Mouse (Mus musculus) kidney, embryonic 14.5 days (tissue): ENCODE measurements at regions not wholly inside any gene's neighbourhood (a gene's known extent, or its start where the extent isn't known, plus 50 kb on each side); places are given as distances from the start of the nearest gene placed in this dataset.

Experiments
- ATAC-seq: fragments of 200-750 bp; cut with Nextera tagmentation; 2 replicates; pipeline ENCODE4 v1.8.0; 2017; ENCODE audit warnings: moderate number of reproducible peaks, mild to moderate bottlenecking, moderate TSS enrichment, moderate library complexity; ENCODE audit not compliant: low FRiP score, low TSS enrichment
- H3K27ac ChIP-seq: fragments of 300-500 bp; sonication (generic); 2 replicates; pipeline ENCODE4 v1.5.1; 2014; ENCODE audit warnings: low read depth, mild to moderate bottlenecking, low read length, moderate library complexity, mixed read lengths
- H3K27me3 ChIP-seq: fragments of 300-500 bp; sonication (generic); 2 replicates; pipeline ENCODE4 v1.6.1; 2014; ENCODE audit warnings: mild to moderate bottlenecking, low read length; ENCODE audit not compliant: control insufficient read depth, insufficient read depth
- H3K36me3 ChIP-seq: fragments of 300-500 bp; sonication (generic); 2 replicates; pipeline ENCODE4 v1.6.1; 2014; ENCODE audit warnings: low read length, mixed read lengths; ENCODE audit not compliant: control insufficient read depth, insufficient read depth
- H3K4me1 ChIP-seq: fragments of 300-500 bp; sonication (generic); 2 replicates; pipeline ENCODE4 v1.6.1; 2014; ENCODE audit warnings: low read length, mixed read lengths; ENCODE audit not compliant: control insufficient read depth, insufficient read depth
- H3K4me2 ChIP-seq: fragments of 300-500 bp; sonication (generic); replicated peaks from 2 replicates; pipeline ENCODE4 v1.6.1; 2014; ENCODE audit warnings: low read depth, mild to moderate bottlenecking, low read length
- H3K4me3 ChIP-seq: fragments of 300-500 bp; sonication (generic); 2 replicates; pipeline ENCODE4 v1.5.1; 2014; ENCODE audit warnings: mild to moderate bottlenecking, low read length
- H3K9ac ChIP-seq: fragments of 300-500 bp; sonication (generic); 2 replicates; pipeline ENCODE4 v1.6.1; 2014; ENCODE audit warnings: low read depth, mild to moderate bottlenecking, low read length, moderate library complexity
- H3K9me3 ChIP-seq: fragments of 300-500 bp; sonication (generic); 2 replicates; pipeline ENCODE4 v1.6.1; 2016; ENCODE audit warnings: low read length; ENCODE audit not compliant: control insufficient read depth
- WGBS: fragments of 180-500 bp; shearing (Covaris S2); extraction: QIAGEN DNeasy Blood & Tissue Kit; methylation state at CpG from one replicate; pipeline ENCODE4 v1.1.7; 2014; 5-methylcytosine and 5-hydroxymethylcytosine counted together

GRCm38 (mm10) chr1:166800953-166801603 is 119.4 kb upstream of the Fmo9 start:
- Histone ChIP-seq H3K9me3 (no peaks in the 10 kb centered on the region), H3K4me2 (no peak overlapping the region), H3K4me1 (peaks cover 4% of the 10 kb centered on the region; the same call in 1 of the 2 replicates), H3K4me3 (no peak overlapping the region), H3K9ac (no peak overlapping the region), H3K27ac (no peak overlapping the region), H3K27me3 (no peaks in the 10 kb centered on the region), H3K36me3 (no peaks in the 10 kb centered on the region)
- WGBS: 74% methylated on average over 11 of the region's 11 CpGs
- no peak for ATAC-seq

DNA sequence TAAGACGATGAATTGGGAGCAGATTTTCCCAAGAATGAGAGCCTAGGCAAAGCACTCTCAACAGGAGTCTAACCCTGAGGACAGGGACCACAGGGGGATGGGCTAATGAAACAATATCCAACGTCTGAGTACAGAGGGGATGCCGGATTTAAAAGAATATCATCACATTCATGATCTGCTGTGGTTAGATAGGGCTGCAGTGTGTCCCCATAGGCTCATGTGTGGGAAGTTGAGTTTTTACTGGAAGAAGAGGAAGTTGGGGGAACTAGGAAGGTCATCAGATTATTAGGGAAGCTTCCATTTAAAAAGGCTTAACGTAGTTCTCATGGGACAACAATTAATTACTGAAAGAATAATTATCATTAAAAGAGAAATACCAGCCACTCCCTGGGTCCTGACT is 120.3 kb upstream of the Fmo9 start:
- Histone ChIP-seq H3K27ac (no peak overlapping the region), H3K4me2 (no peak overlapping the region), H3K9ac (no peak overlapping the region), H3K4me3 (no peak overlapping the region), H3K4me1 (peaks cover 4% of the 10 kb centered on the region; the same call in 1 of the 2 replicates), H3K9me3 (no peaks in the 10 kb centered on the region), H3K36me3 (no peaks in the 10 kb centered on the region), H3K27me3 (no peaks in the 10 kb centered on the region)
- WGBS: 78% methylated on average over 4 of the region's 4 CpGs
- ATAC-seq: no peak

- H3K9ac ChIP-seq: no peak overlapping the region
- H3K9me3 ChIP-seq: no peaks in the 10 kb centered on the region
- no peaks in the 10 kb centered on the region for H3K27me3 ChIP-seq
- no peak overlapping the region for H3K27ac ChIP-seq
- H3K4me3 ChIP-seq: no peak overlapping the region
- H3K36me3 ChIP-seq: no peaks in the 10 kb centered on the region
- H3K4me2 ChIP-seq: no peak overlapping the region
- 62% methylated on average over 2 of the region's 2 CpGs for WGBS
- ATAC-seq: no peak
- no peaks in the 10 kb centered on the region for H3K4me1 ChIP-seq
These were observed 122.3 kb upstream of the Fmo9 start for GRCm38 (mm10) chr1:166803928-166804327.

DNA sequence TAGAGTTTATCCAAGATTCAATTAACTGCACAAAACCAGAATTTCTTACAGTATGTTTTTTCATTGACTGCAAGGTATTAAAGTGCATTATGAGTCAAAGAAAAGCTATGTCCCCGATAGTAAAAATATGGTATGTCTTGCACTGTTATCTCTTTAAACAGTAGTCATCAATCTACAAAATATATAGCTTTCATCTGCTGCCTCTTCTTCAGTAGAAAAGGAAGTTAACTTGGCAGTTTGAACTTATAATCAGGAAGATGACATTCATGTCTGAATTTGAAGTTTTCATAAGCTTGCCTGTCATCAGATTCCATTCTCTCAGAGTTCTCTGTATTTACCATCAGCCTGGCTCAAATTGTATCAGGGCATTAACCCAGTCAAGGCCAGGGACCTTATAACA is 122.7 kb upstream of the Fmo9 start:
- Histone ChIP-seq H3K4me1 (no peaks in the 10 kb centered on the region), H3K27ac (no peak overlapping the region), H3K4me3 (no peak overlapping the region), H3K36me3 (no peaks in the 10 kb centered on the region), H3K4me2 (no peak overlapping the region), H3K9me3 (no peaks in the 10 kb centered on the region), H3K9ac (no peak overlapping the region), H3K27me3 (no peaks in the 10 kb centered on the region)
- no peak for ATAC-seq
- 58% methylated on average over 1 of the region's 1 CpGs for WGBS

GRCm38 (mm10) chr1:166807163-166807945 is 125.7 kb upstream of the Fmo9 start:
- Histone ChIP-seq H3K36me3 (no peaks in the 10 kb centered on the region), H3K4me3 (no peak overlapping the region), H3K9ac (no peak overlapping the region), H3K4me1 (no peaks in the 10 kb centered on the region), H3K9me3 (no peaks in the 10 kb centered on the region), H3K4me2 (no peak overlapping the region), H3K27ac (no peak overlapping the region), H3K27me3 (no peaks in the 10 kb centered on the region)
- WGBS: 74% methylated on average over 7 of the region's 7 CpGs
- no peak for ATAC-seq

DNA sequence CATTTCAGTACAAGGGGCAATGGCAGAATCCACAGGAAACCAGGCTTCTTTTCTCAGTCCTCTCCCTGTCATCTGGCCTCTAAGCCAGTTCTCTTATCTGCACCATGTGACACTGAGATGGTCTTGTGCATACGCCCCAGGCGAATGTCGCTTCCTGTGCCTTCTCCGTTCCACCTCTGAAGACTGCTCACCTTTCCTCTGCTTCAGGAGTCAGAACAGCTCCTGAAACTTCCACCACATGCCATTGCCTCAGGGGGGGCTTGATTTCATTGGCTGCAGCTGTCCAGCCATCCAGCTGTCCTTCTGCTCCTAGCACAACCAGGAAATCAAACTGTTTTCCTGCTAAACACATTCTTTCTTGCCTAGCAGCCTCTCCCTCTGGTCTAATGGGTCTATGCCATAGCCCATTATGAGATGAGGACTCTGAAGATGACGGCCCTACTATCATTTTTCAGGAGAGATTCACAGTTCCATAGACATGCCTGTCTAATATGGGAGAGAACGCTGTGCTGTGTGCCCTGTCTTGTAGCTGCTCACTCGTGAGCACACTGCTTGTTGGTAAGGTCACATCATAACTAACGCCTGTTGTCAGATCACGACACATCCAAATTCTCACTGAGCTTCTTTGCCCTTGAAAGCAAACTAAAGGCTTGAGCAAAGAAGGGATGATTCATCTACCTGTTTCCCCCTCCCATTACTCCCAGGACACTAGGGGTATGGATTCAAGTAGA is 129.9 kb upstream of the Fmo9 start:
- Histone ChIP-seq H3K9ac (no peak overlapping the region), H3K4me3 (no peak overlapping the region), H3K4me1 (no peaks in the 10 kb centered on the region), H3K4me2 (no peak overlapping the region), H3K9me3 (no peaks in the 10 kb centered on the region), H3K36me3 (no peaks in the 10 kb centered on the region), H3K27me3 (no peaks in the 10 kb centered on the region), H3K27ac (no peak overlapping the region)
- 83% methylated on average over 9 of the region's 9 CpGs for WGBS
- no peak for ATAC-seq

DNA sequence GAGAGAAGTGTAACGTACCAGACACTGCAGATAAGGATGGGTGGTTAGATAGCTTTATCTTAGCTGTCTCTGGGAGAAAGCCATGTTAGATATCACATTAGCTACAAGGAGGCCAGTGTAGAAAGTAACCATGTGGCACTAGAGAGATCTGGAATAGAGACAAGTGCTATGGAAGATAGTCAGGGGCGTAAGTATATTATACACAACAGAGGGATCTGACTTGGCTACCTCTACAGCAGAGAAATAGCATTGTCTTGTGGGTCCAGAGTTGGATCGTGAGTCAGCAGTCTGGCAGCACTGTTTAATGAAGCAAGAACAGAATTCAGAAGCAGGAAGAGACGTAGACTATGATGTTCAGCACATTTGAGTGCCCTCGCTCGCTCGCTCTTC is 130.4 kb upstream of the Fmo9 start:
- WGBS: 89% methylated on average over 7 of the region's 7 CpGs
- Histone ChIP-seq H3K27ac (no peak overlapping the region), H3K9me3 (no peaks in the 10 kb centered on the region), H3K4me1 (no peaks in the 10 kb centered on the region), H3K4me3 (no peak overlapping the region), H3K36me3 (no peaks in the 10 kb centered on the region), H3K4me2 (no peak overlapping the region), H3K27me3 (no peaks in the 10 kb centered on the region), H3K9ac (no peak overlapping the region)
- no peak for ATAC-seq

DNA sequence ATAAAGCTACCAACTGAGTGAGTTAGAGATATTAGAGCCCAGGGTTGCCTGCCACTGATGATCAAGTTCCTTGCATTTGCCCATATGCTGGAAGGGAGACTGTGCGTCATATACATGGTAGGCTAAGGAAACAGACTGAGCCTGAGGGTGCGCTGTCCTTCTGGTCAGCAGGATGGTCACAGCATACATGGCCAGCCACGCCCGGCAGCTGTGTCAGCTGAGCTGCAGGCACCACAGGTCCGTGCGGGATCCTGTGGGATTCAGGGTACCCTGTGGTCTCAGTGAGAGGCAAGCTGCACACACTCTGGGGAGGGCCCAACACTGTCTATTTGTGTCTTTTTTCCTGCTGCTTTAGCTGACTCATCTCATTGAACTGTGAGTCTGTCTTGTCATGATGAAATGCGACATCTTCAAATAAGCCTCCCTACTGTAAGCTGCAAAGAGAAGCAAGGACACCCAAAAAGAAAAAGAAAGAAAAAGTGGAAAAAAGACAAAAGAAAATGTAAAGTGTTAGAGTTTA is 131.3 kb upstream of the Fmo9 start:
- H3K36me3 ChIP-seq: no peaks in the 10 kb centered on the region
- H3K4me2 ChIP-seq: no peak overlapping the region
- ATAC-seq: no peak
- no peak overlapping the region for H3K9ac ChIP-seq
- no peak overlapping the region for H3K27ac ChIP-seq
- H3K4me3 ChIP-seq: no peak overlapping the region
- no peaks in the 10 kb centered on the region for H3K27me3 ChIP-seq
- WGBS: 86% methylated on average over 7 of the region's 7 CpGs
- H3K9me3 ChIP-seq: no peaks in the 10 kb centered on the region
- H3K4me1 ChIP-seq: no peaks in the 10 kb centered on the region

- no peak overlapping the region for H3K27ac ChIP-seq
- peaks cover 5% of the 10 kb centered on the region; the same call in 1 of the 2 replicates for H3K9me3 ChIP-seq
- ATAC-seq: no peak
- H3K4me3 ChIP-seq: no peak overlapping the region
- WGBS: 97% methylated on average over 4 of the region's 4 CpGs
- H3K4me2 ChIP-seq: no peak overlapping the region
- no peak overlapping the region for H3K9ac ChIP-seq
- no peaks in the 10 kb centered on the region for H3K4me1 ChIP-seq
- no peaks in the 10 kb centered on the region for H3K27me3 ChIP-seq
- no peaks in the 10 kb centered on the region for H3K36me3 ChIP-seq
These were observed 136.3 kb upstream of the Fmo9 start for GRCm38 (mm10) chr1:166817927-166818326.
